Mouse (Mus musculus): ENCODE measurements at regions not wholly inside any gene's neighbourhood (a gene's known extent, or its start where the extent isn't known, plus 50 kb on each side); places are given as distances from the start of the nearest gene placed in this dataset.

GRCm38 (mm10) chr11:40851361-40851760, 96.2 kb upstream of the Ccng1 start:
- H3K4me3 ChIP-seq (replicated peaks), result no peak overlapping the region
- no peak overlapping the region for H3K9ac ChIP-seq (replicated peaks)
- no peak overlapping the region for H3K27ac ChIP-seq
- H3K4me1 ChIP-seq (replicated peaks), result no peaks in the 10 kb centered on the region
- H3K27me3 ChIP-seq, result no peaks in the 10 kb centered on the region
- H3K9me3 ChIP-seq, result no peaks in the 10 kb centered on the region
- no peaks in the 10 kb centered on the region for H3K36me3 ChIP-seq
- H3K4me2 ChIP-seq, result no peak overlapping the region
- no peak for ATAC-seq (ENCODE audit: insufficient number of reproducible peaks, insufficient read depth, low FRiP score, low TSS enrichment, low read depth)
- WGBS, result 84% methylated on average over 1 of the region's 1 CpGs

GRCm38 (mm10) chr11:40850652-40851092, 95.6 kb upstream of the Ccng1 start:
- Histone ChIP-seq H3K36me3 (no peaks in the 10 kb centered on the region), H3K27me3 (no peaks in the 10 kb centered on the region), H3K27ac (no peak overlapping the region), H3K9ac (replicated peaks) (no peak overlapping the region), H3K4me2 (no peak overlapping the region), H3K9me3 (no peaks in the 10 kb centered on the region), H3K4me1 (replicated peaks) (no peaks in the 10 kb centered on the region), H3K4me3 (replicated peaks) (no peak overlapping the region)
- 23% methylated on average over 4 of the region's 4 CpGs for WGBS
- ATAC-seq (ENCODE audit: insufficient number of reproducible peaks, insufficient read depth, low FRiP score, low TSS enrichment, low read depth), result no peak

- WGBS, result 71% methylated on average over 1 of the region's 1 CpGs
- no peak overlapping the region for H3K4me3 ChIP-seq (replicated peaks)
- no peaks in the 10 kb centered on the region for H3K36me3 ChIP-seq
- no peak overlapping the region for H3K9ac ChIP-seq (replicated peaks)
- H3K9me3 ChIP-seq, result no peaks in the 10 kb centered on the region
- ATAC-seq (ENCODE audit: insufficient number of reproducible peaks, insufficient read depth, low FRiP score, low TSS enrichment, low read depth), result no peak
- H3K4me1 ChIP-seq (replicated peaks), result no peaks in the 10 kb centered on the region
- H3K4me2 ChIP-seq, result no peak overlapping the region
- H3K27me3 ChIP-seq, result no peaks in the 10 kb centered on the region
- H3K27ac ChIP-seq, result no peak overlapping the region
Observed at GRCm38 (mm10) chr11:40846586-40846985, 91.5 kb upstream of the Ccng1 start.

GRCm38 (mm10) chr11:40835393-40835792, 80.3 kb upstream of the Ccng1 start:
- Histone ChIP-seq H3K4me2 (no peak overlapping the region), H3K9me3 (no peaks in the 10 kb centered on the region), H3K36me3 (no peaks in the 10 kb centered on the region), H3K27me3 (no peaks in the 10 kb centered on the region), H3K4me3 (replicated peaks) (no peak overlapping the region), H3K27ac (no peak overlapping the region), H3K4me1 (replicated peaks) (no peaks in the 10 kb centered on the region), H3K9ac (replicated peaks) (no peak overlapping the region)
- no peak for ATAC-seq (ENCODE audit: insufficient number of reproducible peaks, insufficient read depth, low FRiP score, low TSS enrichment, low read depth)
- 58% methylated on average over 4 of the region's 4 CpGs for WGBS
